Mouse (Mus musculus) erythroblast, embryonic 14.5 days (primary cell): ENCODE results near the gene Sgcd. TPM values are rescaled to one million over a fixed set of nuclear protein-coding genes. Genes with fewer than 3 reads are reported as not detected.

ENCODE experiments used
- H3K27me3 ChIP-seq: 2 replicates; pipeline ENCODE4 v1.6.1; 2012; ENCODE audit warnings: inconsistent platforms; ENCODE audit not compliant: control insufficient read depth
- H3K36me3 ChIP-seq: 2 replicates; pipeline ENCODE4 v1.6.1; 2012; ENCODE audit warnings: mild to moderate bottlenecking, inconsistent platforms; ENCODE audit not compliant: control insufficient read depth
- H3K4me1 ChIP-seq: 2 replicates; pipeline ENCODE4 v1.6.1; 2012; ENCODE audit warnings: inconsistent platforms; ENCODE audit not compliant: control insufficient read depth
- H3K4me3 ChIP-seq: replicated peaks from 2 replicates; pipeline ENCODE3; 2012; ENCODE audit warnings: moderate library complexity, mild to moderate bottlenecking, inconsistent platforms
- H3K9me3 ChIP-seq: 2 replicates; pipeline ENCODE4 v1.6.1; 2012; ENCODE audit warnings: low read length, inconsistent platforms, mixed read lengths; ENCODE audit not compliant: control insufficient read depth
- GATA1 ChIP-seq: IDR thresholded peaks from 2 replicates; pipeline ENCODE4 v1.6.1; 2012; ENCODE audit warnings: low read length, inconsistent platforms, mixed read lengths
- TAL1 ChIP-seq: IDR thresholded peaks from 3 replicates; pipeline ENCODE4 v1.6.1; 2012; ENCODE audit warnings: low read length, inconsistent platforms, mixed read lengths
- polyA plus RNA-seq: library from polyadenylated mRNA; stranded (reverse); fragments of >175 nt; gene quantifications from 2 replicates; pipeline ENCODE4 v1.2.3, GENCODE M21; 2012

The Sgcd gene
- polyA plus RNA-seq, 1 experiment = not detected

DNA sequence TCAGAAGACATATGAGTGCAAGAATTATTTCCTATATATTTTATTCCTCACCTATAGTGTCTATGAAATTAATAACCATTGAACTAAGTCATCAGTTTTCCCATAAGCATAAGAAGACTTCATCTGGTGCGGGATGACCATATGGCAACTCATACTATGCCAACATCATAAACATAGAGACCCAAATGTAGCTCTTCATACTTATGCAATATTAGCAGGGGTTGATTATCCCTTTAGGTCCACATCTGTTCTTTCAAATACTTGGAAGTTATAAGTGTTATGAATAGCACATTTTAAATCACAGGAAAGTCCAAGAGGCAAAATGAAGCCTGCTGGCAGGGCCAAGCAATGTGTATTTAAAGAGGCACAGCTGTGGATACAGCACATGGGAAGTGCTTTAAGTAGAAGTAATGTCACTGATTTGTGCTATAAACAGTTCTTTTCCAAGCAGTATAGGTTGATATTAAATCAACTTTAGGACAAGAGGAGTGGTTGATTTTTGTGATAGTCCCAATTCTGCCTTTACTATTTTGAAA is 690.9 kb downstream of the Sgcd start:
- Histone ChIP-seq H3K9me3 (no peaks in the 10 kb centered on the region), H3K4me1 (no peaks in the 10 kb centered on the region), H3K4me3 (no peak overlapping the region), H3K36me3 (no peaks in the 10 kb centered on the region), H3K27me3 (no peaks in the 10 kb centered on the region)
- TF ChIP-seq GATA1 (no peak), TAL1 (no peak)

DNA sequence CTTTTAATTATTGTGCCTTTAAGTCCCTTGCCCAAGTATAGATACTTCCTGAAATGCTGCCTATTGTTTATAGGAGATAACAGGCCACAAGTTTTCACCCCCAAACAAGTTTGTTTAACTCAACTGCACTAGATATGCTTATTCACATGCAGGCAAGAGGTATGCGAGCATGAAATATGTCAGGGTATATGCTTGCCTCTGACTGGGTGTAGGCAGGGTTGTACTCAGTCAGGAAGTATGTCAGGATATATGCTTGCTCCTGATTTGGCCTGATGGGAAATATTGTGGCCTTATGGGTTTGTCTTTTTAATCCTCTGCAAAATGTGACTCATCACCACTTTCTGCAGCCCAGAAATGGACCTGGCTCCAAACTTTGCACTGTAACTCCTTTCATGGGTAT is 694.0 kb downstream of the Sgcd start:
- Histone ChIP-seq H3K36me3 (no peaks in the 10 kb centered on the region), H3K9me3 (no peaks in the 10 kb centered on the region), H3K4me1 (no peaks in the 10 kb centered on the region), H3K4me3 (no peak overlapping the region), H3K27me3 (no peaks in the 10 kb centered on the region)
- TF ChIP-seq TAL1 (no peak), GATA1 (no peak)

DNA sequence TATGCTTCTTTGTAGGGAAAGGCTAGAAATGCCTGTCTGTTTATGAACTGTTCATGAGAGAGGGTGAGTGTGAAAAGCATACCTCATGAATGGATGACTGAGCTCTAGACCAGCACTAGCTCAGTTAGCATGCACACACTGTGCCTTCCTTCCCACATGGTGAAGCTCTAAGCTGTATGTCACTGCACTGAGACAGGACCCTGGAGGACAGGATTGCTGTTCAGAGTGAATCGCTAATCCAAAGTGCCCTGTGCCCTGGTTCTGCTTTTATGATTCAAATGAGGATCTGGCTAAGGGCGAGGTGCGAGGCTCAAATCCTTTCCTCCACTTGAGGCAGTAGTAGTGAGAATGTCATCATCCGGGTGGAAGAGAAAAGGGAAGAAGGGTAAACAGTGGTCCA is 712.2 kb downstream of the Sgcd start:
- H3K4me3 ChIP-seq = no peak overlapping the region
- no peaks in the 10 kb centered on the region for H3K9me3 ChIP-seq
- H3K36me3 ChIP-seq = no peaks in the 10 kb centered on the region
- H3K4me1 ChIP-seq = no peaks in the 10 kb centered on the region
- TF ChIP-seq GATA1 (no peak), TAL1 (no peak)
- H3K27me3 ChIP-seq = no peaks in the 10 kb centered on the region

DNA sequence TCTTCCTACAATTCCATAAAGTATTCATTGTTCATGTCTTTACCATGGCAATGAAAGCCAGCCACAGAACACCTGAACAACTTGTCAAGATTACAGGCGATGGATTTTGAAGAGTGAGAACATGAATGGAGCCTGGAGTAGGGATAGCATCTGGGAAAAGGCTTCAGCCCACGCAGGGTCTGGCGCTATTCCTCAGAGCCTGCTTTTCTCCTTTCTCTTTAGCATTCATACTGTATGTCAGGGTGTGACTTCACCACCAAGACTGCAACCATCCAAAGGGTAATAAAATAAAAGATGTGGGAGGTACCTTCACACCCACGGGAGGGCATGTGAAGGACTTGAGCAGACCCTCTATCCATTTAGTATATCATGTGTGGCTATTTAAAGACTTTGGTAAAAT is 720.2 kb downstream of the Sgcd start:
- Histone ChIP-seq H3K27me3 (no peaks in the 10 kb centered on the region), H3K9me3 (0 out of 2 replicates have a peak, but pooled peaks cover 2% of the 10 kb centered on the region), H3K4me3 (no peak overlapping the region), H3K4me1 (no peaks in the 10 kb centered on the region), H3K36me3 (no peaks in the 10 kb centered on the region)
- TF ChIP-seq GATA1 = no peak
- TF ChIP-seq TAL1 = no peak

DNA sequence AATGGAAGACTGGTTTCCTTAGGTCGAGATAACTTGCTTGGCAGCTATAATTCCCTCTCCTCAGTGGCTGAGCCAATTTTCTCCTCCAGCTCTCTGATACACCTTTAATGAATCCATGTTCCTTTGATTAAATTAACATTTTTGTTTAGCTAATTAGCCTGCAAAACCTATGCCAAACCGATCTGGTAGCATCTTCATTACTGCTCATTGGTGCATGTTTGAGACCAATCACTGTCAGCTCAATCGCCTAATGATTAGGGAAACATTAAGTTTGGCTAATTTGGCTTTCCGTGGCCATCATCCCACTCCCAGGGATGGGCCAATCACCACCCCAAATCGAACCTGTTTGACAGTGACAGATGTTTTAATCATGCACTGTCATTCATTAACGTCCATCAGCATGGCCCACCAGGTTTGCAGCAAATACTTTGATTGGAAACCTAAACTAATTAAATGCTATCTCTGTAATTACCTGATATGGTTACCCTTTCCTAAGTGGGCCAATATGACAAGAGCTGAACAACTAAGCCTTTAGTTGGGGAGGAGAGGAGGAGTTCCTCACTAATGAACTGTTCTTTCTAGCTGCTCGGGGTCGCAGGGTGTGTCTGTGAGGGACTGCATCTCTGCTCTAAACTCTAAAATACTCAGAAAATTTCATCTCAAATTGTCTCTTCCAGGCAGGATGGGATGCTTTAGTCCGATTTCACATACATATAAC is 724.3 kb downstream of the Sgcd start:
- Histone ChIP-seq H3K36me3 (no peaks in the 10 kb centered on the region), H3K4me1 (no peaks in the 10 kb centered on the region), H3K4me3 (no peak overlapping the region), H3K9me3 (0 out of 2 replicates have a peak, but pooled peaks cover 2% of the 10 kb centered on the region), H3K27me3 (no peaks in the 10 kb centered on the region)
- TF ChIP-seq TAL1 (no peak), GATA1 (no peak)

DNA sequence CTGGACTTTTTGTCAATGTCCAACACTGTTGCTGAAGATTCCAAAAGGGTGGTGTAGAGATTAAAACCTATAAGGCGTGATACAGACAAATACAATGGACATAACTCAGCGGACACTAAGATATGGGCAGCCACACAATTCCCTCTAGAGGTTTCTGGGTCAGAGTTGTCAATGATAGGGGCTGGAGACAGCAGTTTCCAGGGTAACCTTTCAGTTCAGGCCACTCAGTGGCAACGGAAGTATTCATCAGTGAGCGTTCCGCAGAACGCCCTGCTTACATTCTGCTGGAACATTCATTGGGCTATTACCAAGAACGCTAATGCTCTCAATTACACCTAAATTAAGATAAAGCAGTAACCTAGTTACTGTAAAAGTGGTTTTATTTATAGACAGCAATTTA is 738.5 kb downstream of the Sgcd start:
- H3K36me3 ChIP-seq = no peaks in the 10 kb centered on the region
- TF ChIP-seq GATA1 (no peak), TAL1 (no peak)
- H3K27me3 ChIP-seq = no peaks in the 10 kb centered on the region
- no peaks in the 10 kb centered on the region for H3K4me1 ChIP-seq
- 0 out of 2 replicates have a peak, but pooled peaks cover 2% of the 10 kb centered on the region for H3K9me3 ChIP-seq
- H3K4me3 ChIP-seq = no peak overlapping the region

DNA sequence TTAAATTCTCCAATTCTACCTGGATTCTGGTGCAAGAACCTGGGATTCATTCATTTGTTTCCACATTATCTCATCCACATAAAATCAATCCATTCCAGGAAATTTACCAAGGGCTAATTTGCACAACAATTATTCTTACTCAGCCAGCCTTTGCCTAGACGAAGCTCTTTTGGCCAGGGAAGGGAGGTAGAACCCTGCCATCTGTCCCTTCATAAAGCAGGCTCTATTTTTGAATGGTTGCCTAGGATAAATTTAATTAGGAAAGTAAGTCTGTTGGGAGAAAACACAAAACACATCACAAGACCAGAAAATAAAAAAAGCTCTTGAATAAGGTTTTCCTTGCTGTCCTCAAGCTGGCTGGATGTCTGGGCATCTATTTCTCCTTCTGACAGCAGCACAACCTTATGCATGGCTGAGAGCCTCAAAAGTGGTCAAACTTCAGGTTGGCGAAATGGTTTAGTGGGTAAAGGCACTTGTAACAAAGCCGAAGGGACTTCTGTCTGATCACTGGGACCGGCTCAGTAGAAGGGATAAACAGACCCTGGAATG is 740.4 kb downstream of the Sgcd start:
- H3K27me3 ChIP-seq = no peaks in the 10 kb centered on the region
- 0 out of 2 replicates have a peak, but pooled peaks cover 2% of the 10 kb centered on the region for H3K9me3 ChIP-seq
- H3K4me1 ChIP-seq = no peaks in the 10 kb centered on the region
- no peaks in the 10 kb centered on the region for H3K36me3 ChIP-seq
- no peak overlapping the region for H3K4me3 ChIP-seq
- TF ChIP-seq GATA1 (no peak), TAL1 (no peak)

DNA sequence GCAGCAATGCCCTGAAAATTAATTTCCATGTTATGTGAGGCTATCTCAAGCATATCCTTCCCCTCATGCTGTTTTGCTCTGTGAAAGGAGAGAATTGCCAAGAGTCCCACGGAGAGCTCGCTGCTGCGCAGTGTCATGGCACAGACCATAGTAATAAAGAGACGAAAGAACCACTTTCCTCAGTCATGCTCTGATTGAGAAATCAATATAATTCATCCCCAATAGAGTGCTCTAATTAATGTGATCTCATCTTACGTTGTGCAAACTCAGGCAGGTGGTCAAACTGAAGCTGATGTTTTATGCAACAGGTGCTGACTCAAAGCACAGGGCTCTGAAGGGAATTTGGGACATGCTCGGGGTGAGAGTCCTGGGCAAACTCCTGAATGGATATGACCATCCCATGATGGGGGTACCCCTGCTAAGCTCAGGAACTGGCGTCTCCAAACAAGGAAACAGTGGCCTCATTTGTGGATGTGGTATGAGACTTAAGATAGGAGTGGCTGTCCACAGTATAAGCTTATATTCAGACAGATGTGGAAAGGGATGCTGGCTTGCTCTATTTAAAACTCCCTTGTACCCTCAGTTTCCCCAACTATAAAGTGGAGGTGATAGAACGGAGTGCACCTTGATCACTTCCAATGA is 740.9 kb downstream of the Sgcd start:
- no peaks in the 10 kb centered on the region for H3K36me3 ChIP-seq
- no peak for TF ChIP-seq TAL1
- no peak for TF ChIP-seq GATA1
- H3K4me1 ChIP-seq = no peaks in the 10 kb centered on the region
- no peaks in the 10 kb centered on the region for H3K27me3 ChIP-seq
- H3K9me3 ChIP-seq = 0 out of 2 replicates have a peak, but pooled peaks cover 2% of the 10 kb centered on the region
- H3K4me3 ChIP-seq = no peak overlapping the region

DNA sequence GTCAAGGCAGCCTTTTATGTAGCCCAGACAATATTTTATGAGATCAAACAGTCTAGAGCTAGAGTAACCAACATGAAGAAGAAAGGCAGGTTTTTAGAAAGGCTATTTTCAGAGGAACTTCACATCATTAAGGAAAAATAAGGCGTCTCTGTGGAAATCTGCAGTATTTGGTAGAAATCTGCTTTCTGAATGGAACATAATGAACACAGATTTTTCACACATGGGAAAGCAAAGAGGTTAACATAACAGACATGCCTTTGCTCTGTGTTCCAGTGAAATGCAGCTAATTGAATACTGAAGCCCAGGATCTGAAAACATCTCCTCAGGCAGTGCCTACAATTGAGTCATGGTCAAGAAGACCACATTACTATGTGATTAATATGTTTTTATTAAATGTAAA is 746.4 kb downstream of the Sgcd start:
- H3K36me3 ChIP-seq = no peaks in the 10 kb centered on the region
- no peak for TF ChIP-seq TAL1
- TF ChIP-seq GATA1 = no peak
- H3K27me3 ChIP-seq = no peaks in the 10 kb centered on the region
- no peaks in the 10 kb centered on the region for H3K9me3 ChIP-seq
- no peaks in the 10 kb centered on the region for H3K4me1 ChIP-seq
- no peak overlapping the region for H3K4me3 ChIP-seq
